Mouse (Mus musculus) C2C12 (cell line): ENCODE results near the gene Raly. TPM values are rescaled to one million over a fixed set of nuclear protein-coding genes. Genes with fewer than 3 reads are reported as not detected.

Experiments used
- H3K27me3 ChIP-seq: one replicate; pipeline ENCODE4 v1.6.1; 2011; ENCODE audit not compliant: control insufficient read depth, insufficient read depth, insufficient read length
- H3K36me3 ChIP-seq: one replicate; pipeline ENCODE4 v1.6.1; 2011; ENCODE audit not compliant: control insufficient read depth, insufficient read depth
- H3K4me3 ChIP-seq: one replicate; pipeline ENCODE4 v1.5.1; 2011; ENCODE audit warnings: mild to moderate bottlenecking, control low read depth; ENCODE audit not compliant: poor library complexity, insufficient read depth, severe bottlenecking
- H3K79me2 ChIP-seq: one replicate; pipeline ENCODE4 v1.6.1; 2011; ENCODE audit not compliant: control insufficient read depth, insufficient read depth
- H3K79me3 ChIP-seq: one replicate; pipeline ENCODE4 v1.6.1; 2011; ENCODE audit warnings: low read depth, control low read depth
- H3ac ChIP-seq: one replicate; pipeline ENCODE3; 2011; ENCODE audit warnings: low read depth; ENCODE audit not compliant: control insufficient read depth, insufficient read length
- CEBPB ChIP-seq: IDR thresholded peaks from one replicate; pipeline ENCODE4 v1.6.1; 2011; ENCODE audit warnings: low read depth, mild to moderate bottlenecking, control low read depth, moderate library complexity
- CTCF ChIP-seq: IDR thresholded peaks from one replicate; pipeline ENCODE4 v1.5.1; 2011; ENCODE audit not compliant: control insufficient read depth, insufficient read depth, insufficient read length
- FOSL1 ChIP-seq: IDR thresholded peaks from one replicate; pipeline ENCODE4 v1.8.0; 2011; ENCODE audit warnings: mild to moderate bottlenecking, low read length; ENCODE audit not compliant: poor library complexity, insufficient read depth, severe bottlenecking
- MAX ChIP-seq: IDR thresholded peaks from one replicate; pipeline ENCODE4 v1.6.1; 2011; ENCODE audit warnings: mild to moderate bottlenecking, control low read depth
- MYOD1 ChIP-seq: IDR thresholded peaks from one replicate; pipeline ENCODE4 v1.6.1; 2011; ENCODE audit warnings: low read depth; ENCODE audit not compliant: control insufficient read depth, insufficient read length
- MYOG ChIP-seq: IDR thresholded peaks from one replicate; pipeline ENCODE4 v1.6.1; 2011; ENCODE audit not compliant: control insufficient read depth, insufficient read length; ENCODE audit errors: extremely low read depth
- USF1 ChIP-seq: IDR thresholded peaks from one replicate; pipeline ENCODE4 v1.6.1; 2011; ENCODE audit warnings: low read depth, mild to moderate bottlenecking, control low read depth, moderate library complexity
- polyA plus RNA-seq: library from polyadenylated mRNA; unstranded; fragments of >200 nt; fragmentation: generic; extraction: Trizol; gene quantifications from one replicate; pipeline ENCODE4 v1.2.1, GENCODE M21; 2012; ENCODE audit warnings: missing spikeins

The Raly gene
- polyA plus RNA-seq, 1 experiment, result 358 TPM

DNA sequence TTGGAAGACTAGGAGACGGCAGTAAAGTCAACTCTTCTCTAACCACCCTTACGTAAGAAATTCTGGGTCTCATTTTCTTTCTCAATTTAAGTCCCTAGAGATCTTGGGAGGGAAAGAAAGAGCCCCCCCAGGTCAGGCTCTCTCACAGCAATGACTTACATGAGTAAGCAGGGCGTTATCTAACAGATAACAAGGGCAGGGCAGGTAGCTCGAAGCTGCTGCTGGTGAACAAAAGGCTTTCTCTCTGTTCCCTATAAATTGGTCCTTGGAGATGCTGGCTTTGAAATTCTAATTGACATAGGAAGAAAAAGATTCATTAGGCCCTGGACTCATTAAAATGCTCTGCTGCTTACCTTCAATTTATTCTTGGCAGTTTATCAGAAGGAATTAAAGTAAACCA lies 41.6 kb downstream of the Raly start:
- no peak for TF ChIP-seq MYOD1
- TF ChIP-seq CTCF, result no peak
- TF ChIP-seq FOSL1, result no peak
- no peak for TF ChIP-seq CEBPB
- no peak for TF ChIP-seq MYOG
- no peak for TF ChIP-seq USF1
- no peak for TF ChIP-seq MAX
- Histone ChIP-seq H3K36me3 (peaks cover 47% of the 10 kb centered on the region), H3K79me2 (peaks cover 100% of the 10 kb centered on the region), H3K27me3 (no peaks in the 10 kb centered on the region), H3ac (no peak overlapping the region), H3K79me3 (peaks cover 95% of the 10 kb centered on the region), H3K4me3 (no peak overlapping the region)

DNA sequence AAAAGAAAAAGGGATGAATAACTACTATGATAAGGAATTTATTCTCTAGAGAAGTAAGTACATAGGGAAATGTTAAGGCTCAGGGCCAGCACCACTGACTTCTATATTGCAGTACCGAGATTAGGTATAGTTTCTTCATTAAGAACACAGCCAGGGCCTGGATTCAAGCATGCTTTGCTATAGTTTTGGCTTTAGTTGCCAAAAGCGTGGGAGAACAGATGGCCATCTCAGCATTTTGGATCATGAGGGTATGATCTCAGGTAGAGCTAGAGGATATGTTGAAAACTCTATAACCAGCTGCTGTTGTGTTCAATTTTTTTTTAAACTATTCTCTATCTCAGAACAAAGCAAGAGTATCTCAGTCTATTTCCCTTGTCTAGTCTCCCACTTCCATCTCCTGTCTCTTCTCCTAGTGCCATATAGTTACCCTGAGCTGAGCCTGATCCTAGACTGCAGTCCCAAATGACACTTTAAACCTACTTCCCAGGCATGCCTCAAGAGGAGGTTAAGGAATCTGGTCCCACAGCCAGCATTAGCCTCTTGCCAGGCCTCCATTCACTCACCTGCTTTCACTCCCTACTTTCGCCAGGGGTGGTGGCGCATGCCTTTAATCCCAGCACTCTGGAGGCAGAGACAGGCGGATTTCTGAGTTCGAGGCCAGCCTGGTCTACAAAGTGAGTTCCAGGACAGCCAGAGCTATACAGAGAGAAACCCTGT lies 43.4 kb downstream of the Raly start:
- peaks cover 42% of the 10 kb centered on the region for H3K36me3 ChIP-seq
- H3ac ChIP-seq, result no peak overlapping the region
- H3K4me3 ChIP-seq, result no peak overlapping the region
- H3K79me3 ChIP-seq, result peaks cover 94% of the 10 kb centered on the region
- H3K27me3 ChIP-seq, result no peaks in the 10 kb centered on the region
- H3K79me2 ChIP-seq, result peaks cover 100% of the 10 kb centered on the region
- no peak for TF ChIP-seq FOSL1
- no peak for TF ChIP-seq MYOD1
- no peak for TF ChIP-seq MAX
- TF ChIP-seq CTCF, result no peak
- TF ChIP-seq MYOG, result no peak
- TF ChIP-seq USF1, result no peak
- no peak for TF ChIP-seq CEBPB

DNA sequence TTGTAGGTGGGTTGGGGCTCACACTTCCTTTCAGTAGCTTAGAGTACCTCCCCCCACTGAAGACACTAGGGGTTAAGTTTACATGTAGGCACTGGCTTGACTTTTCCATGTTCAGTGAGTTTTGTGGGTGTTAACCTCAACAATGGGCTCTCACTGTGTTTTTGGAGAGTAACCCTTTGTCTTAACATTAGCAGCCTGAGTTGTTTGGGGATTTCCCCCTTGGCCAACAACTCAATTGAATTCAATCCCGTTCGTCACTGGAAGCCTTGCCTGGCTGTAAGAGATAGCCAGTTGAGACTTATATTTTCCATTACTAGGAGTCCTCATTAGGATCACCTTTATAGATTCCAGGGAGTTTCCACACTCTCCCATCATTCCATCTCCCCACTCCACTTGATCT lies 45.6 kb downstream of the Raly start:
- no peak overlapping the region for H3ac ChIP-seq
- no peak overlapping the region for H3K4me3 ChIP-seq
- no peaks in the 10 kb centered on the region for H3K27me3 ChIP-seq
- TF ChIP-seq FOSL1, result no peak
- TF ChIP-seq CTCF, result no peak
- TF ChIP-seq MYOD1, result no peak
- no peak for TF ChIP-seq CEBPB
- no peak for TF ChIP-seq MAX
- TF ChIP-seq USF1, result no peak
- no peak for TF ChIP-seq MYOG
- peaks cover 94% of the 10 kb centered on the region for H3K79me3 ChIP-seq
- H3K79me2 ChIP-seq, result peaks cover 100% of the 10 kb centered on the region
- peaks cover 22% of the 10 kb centered on the region for H3K36me3 ChIP-seq

DNA sequence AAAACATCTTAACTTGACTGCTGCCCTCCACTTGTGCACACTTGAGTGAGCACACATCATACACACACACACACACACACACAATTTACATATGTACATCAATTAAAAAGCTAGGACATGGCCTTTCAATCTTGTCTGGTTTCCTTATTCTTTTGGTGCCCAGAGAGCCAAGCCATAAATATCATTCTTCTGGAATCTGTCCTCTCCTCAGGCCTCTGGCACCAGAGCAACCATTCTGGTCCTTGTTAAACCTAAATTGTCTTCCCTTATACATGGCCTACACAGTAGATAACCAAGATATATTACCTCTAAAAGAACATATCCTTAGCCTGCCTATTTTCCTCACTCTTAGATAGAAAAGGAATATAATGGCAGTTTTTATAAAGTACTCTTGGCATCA lies 57.2 kb downstream of the Raly start:
- Histone ChIP-seq H3K4me3 (no peak overlapping the region), H3K79me3 (peaks cover 86% of the 10 kb centered on the region), H3K79me2 (peaks cover 100% of the 10 kb centered on the region), H3ac (no peak overlapping the region), H3K36me3 (peaks cover 35% of the 10 kb centered on the region), H3K27me3 (no peaks in the 10 kb centered on the region)
- TF ChIP-seq MAX (no peak), MYOG (no peak), MYOD1 (no peak), CTCF (no peak), FOSL1 (no peak), CEBPB (no peak), USF1 (no peak)

DNA sequence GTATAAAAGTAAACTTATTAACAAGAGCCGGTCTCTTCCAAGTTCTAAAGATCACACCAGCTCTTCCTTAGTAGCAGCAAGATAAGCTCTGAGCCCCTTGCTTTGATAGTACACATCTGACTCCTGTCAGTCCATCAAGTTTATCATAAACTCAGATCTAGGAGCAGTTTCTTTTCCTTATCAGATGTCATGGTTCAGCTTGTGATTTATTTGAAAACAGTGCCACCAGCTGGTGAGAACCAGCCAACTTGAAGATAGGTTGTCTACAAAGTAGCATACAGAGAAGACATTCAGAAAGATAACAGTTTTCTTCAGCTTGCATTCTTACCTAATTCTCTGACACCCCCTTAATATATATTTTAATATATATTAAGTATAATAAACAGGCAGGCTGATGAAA lies 64.5 kb downstream of the Raly start:
- H3K36me3 ChIP-seq, result peaks cover 45% of the 10 kb centered on the region
- H3K79me2 ChIP-seq, result peaks cover 100% of the 10 kb centered on the region
- no peak overlapping the region for H3K4me3 ChIP-seq
- peaks cover 65% of the 10 kb centered on the region for H3K79me3 ChIP-seq
- no peak overlapping the region for H3ac ChIP-seq
- H3K27me3 ChIP-seq, result no peaks in the 10 kb centered on the region
- no peak for TF ChIP-seq USF1
- no peak for TF ChIP-seq FOSL1
- TF ChIP-seq CEBPB, result no peak
- no peak for TF ChIP-seq MYOG
- TF ChIP-seq MAX, result no peak
- TF ChIP-seq MYOD1, result no peak
- no peak for TF ChIP-seq CTCF

DNA sequence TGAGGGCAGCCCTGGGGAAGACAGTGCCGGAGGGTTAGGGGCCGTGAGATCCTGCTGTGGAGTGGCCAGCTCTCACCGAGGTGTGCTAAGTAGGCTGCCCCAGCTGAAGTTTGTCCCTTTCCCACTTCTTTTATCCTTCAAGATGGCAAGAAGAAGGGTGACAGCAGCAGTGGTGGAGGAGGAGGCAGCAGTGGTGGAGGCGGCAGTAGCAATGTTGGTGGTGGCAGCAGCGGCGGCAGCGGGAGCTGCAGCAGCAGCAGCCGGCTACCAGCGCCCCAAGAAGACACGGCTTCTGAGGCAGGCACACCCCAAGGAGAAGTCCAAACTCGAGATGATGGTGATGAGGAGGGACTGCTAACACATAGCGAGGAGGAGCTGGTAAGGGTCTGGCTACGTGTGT lies 72.8 kb downstream of the Raly start:
- H3K79me2 ChIP-seq, result peaks cover 29% of the 10 kb centered on the region
- TF ChIP-seq CTCF (no peak), MYOD1 (no peak), CEBPB (no peak), FOSL1 (no peak)
- no peaks in the 10 kb centered on the region for H3K27me3 ChIP-seq
- H3ac ChIP-seq, result no peak overlapping the region
- no peak overlapping the region for H3K4me3 ChIP-seq
- peaks cover 90% of the 10 kb centered on the region for H3K36me3 ChIP-seq
- H3K79me3 ChIP-seq, result peaks cover 7% of the 10 kb centered on the region
